Mouse (Mus musculus): ENCODE results near the gene Eif5. TPM values are rescaled to one million over a fixed set of nuclear protein-coding genes. Genes with fewer than 3 reads are reported as not detected.

Gene Eif5
- polyA plus RNA-seq, 1 experiment from 2014 or later: 549 TPM

GRCm38 (mm10) chr12:111535281-111535680 is 2.5 kb upstream of the Eif5 start:
- Histone ChIP-seq H3K9me3 (ENCODE audit: control insufficient read depth, low read length) (no peaks in the 10 kb centered on the region), H3K4me3 (replicated peaks; ENCODE audit: low read length) (no peak overlapping the region), H3K27ac (ENCODE audit: low read length) (no peak overlapping the region), H3K27me3 (replicated peaks; ENCODE audit: control insufficient read depth, insufficient read depth, low read length) (no peaks in the 10 kb centered on the region), H3K9ac (replicated peaks; ENCODE audit: low read depth, low read length) (no peak overlapping the region), H3K4me1 (replicated peaks; ENCODE audit: control insufficient read depth, insufficient read depth, low read length) (peaks cover 22% of the 10 kb centered on the region), H3K4me2 (ENCODE audit: low read length) (no peak overlapping the region), H3K36me3 (ENCODE audit: control insufficient read depth, insufficient read depth) (no peaks in the 10 kb centered on the region)
- ATAC-seq: no peak
- WGBS: 75% methylated on average over 6 of the region's 6 CpGs

- no peak overlapping the region for H3K4me3 ChIP-seq (replicated peaks; ENCODE audit: low read length)
- ATAC-seq: no peak
- H3K27ac ChIP-seq (ENCODE audit: low read length): no peak overlapping the region
- H3K9me3 ChIP-seq (ENCODE audit: control insufficient read depth, low read length): no peaks in the 10 kb centered on the region
- peaks cover 4% of the 10 kb centered on the region for H3K36me3 ChIP-seq (ENCODE audit: control insufficient read depth, insufficient read depth)
- H3K4me2 ChIP-seq (ENCODE audit: low read length): no peak overlapping the region
- 87% methylated on average over 5 of the region's 5 CpGs for WGBS
- no peak overlapping the region for H3K9ac ChIP-seq (replicated peaks; ENCODE audit: low read depth, low read length)
- peaks cover 25% of the 10 kb centered on the region for H3K4me1 ChIP-seq (replicated peaks; ENCODE audit: control insufficient read depth, insufficient read depth, low read length)
- no peaks in the 10 kb centered on the region for H3K27me3 ChIP-seq (replicated peaks; ENCODE audit: control insufficient read depth, insufficient read depth, low read length)
These were observed 2.1 kb upstream of the Eif5 start for GRCm38 (mm10) chr12:111535762-111536161.

- Histone ChIP-seq H3K4me2 (ENCODE audit: low read length) (peak overlapping the region; percentile 69), H3K9me3 (ENCODE audit: control insufficient read depth, low read length) (no peaks in the 10 kb centered on the region), H3K27me3 (replicated peaks; ENCODE audit: control insufficient read depth, insufficient read depth, low read length) (no peaks in the 10 kb centered on the region), H3K9ac (replicated peaks; ENCODE audit: low read depth, low read length) (peak overlapping the region; percentile 96), H3K36me3 (ENCODE audit: control insufficient read depth, insufficient read depth) (peaks cover 8% of the 10 kb centered on the region), H3K4me1 (replicated peaks; ENCODE audit: control insufficient read depth, insufficient read depth, low read length) (peaks cover 26% of the 10 kb centered on the region), H3K27ac (ENCODE audit: low read length) (no peak overlapping the region), H3K4me3 (replicated peaks; ENCODE audit: low read length) (peak overlapping the region; percentile 93)
- 16% methylated on average over 4 of the region's 4 CpGs for WGBS
- ATAC-seq: no peak
These were observed 1.1 kb upstream of the Eif5 start for GRCm38 (mm10) chr12:111536746-111537145.

DNA sequence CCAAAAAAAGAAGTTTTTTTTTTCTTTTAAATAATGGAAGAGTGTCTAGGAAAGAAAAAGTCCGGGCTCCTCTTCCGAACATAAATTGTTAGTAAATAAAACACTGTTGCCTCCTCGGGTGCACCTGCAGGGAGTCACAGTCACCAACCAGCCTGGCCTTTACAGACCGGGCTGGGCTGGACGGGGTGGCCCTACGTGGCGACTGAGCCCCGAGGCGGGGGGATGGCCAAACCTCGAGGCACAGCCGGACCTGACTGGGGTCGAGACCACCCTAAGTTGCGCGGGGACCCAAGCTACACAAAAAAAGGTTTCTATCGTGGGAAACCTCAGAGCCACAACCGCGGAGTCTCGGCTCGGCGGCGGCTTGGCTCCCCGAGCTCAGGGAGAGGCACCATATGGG is 475 bp upstream of the Eif5 start:
- no peaks in the 10 kb centered on the region for H3K27me3 ChIP-seq (replicated peaks; ENCODE audit: control insufficient read depth, insufficient read depth, low read length)
- under 1% methylated on average over 22 of the region's 22 CpGs for WGBS

DNA sequence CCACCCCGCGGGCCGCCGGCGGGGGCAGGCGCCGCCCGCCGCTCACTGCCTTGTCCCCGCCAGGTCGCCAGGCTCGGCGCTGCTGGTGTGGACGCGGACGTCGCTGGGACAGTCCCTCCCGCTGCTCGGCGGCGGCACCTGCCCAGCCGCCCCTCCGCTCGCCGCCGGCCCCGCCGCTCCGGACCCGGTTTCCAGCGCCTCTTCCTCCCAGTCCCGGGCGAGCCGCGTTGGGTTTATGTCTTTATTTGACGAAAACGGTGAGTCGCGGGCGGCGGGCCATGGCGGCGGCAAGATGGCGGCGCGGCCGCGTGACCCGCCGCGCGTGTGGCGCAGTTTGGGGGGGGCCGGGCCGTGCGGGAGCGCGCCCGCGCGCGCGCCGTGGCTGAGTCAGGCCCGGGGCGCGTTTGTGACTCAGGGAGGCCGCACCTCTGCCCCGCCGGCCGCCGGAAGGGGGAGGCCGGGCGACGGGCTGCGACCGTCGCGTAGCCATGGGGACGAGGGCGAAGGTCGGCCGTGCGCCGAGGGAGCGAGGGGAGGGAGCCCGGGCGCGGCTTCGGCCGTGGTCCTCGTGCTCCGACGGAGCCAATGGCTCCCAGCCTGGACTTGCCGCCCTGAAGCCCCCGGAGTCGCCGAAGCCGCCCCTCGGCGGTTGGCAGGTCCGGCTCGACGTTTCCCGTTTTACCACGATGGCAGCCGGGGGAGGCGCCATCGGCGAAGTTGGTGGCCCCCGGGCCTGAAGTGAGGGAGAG is 650 bp downstream of the Eif5 start:
- Histone ChIP-seq H3K27ac (ENCODE audit: low read length) (peak overlapping the region; percentile 97), H3K4me1 (replicated peaks; ENCODE audit: control insufficient read depth, insufficient read depth, low read length) (peaks cover 26% of the 10 kb centered on the region), H3K4me3 (replicated peaks; ENCODE audit: low read length) (peak overlapping the region; percentile 93), H3K27me3 (replicated peaks; ENCODE audit: control insufficient read depth, insufficient read depth, low read length) (no peaks in the 10 kb centered on the region), H3K4me2 (ENCODE audit: low read length) (peak overlapping the region; percentile 72), H3K9ac (replicated peaks; ENCODE audit: low read depth, low read length) (peak overlapping the region; percentile 95), H3K9me3 (ENCODE audit: control insufficient read depth, low read length) (no peaks in the 10 kb centered on the region), H3K36me3 (ENCODE audit: control insufficient read depth, insufficient read depth) (peaks cover 13% of the 10 kb centered on the region)
- under 1% methylated on average over 109 of the region's 111 CpGs for WGBS
- peak; percentile 45 for ATAC-seq

More for the DNA sequence above, 475 bp upstream of the Eif5 start:
- peak; percentile 19; the same call in 1 of the 2 replicates for ATAC-seq
- H3K27ac ChIP-seq (ENCODE audit: low read length): peak overlapping the region; percentile 90
- H3K4me1 ChIP-seq (replicated peaks; ENCODE audit: control insufficient read depth, insufficient read depth, low read length): peaks cover 26% of the 10 kb centered on the region
- peak overlapping the region; percentile 69 for H3K4me2 ChIP-seq (ENCODE audit: low read length)
- H3K9ac ChIP-seq (replicated peaks; ENCODE audit: low read depth, low read length): peak overlapping the region; percentile 96
- H3K36me3 ChIP-seq (ENCODE audit: control insufficient read depth, insufficient read depth): peaks cover 8% of the 10 kb centered on the region
- H3K4me3 ChIP-seq (replicated peaks; ENCODE audit: low read length): peak overlapping the region; percentile 93
- H3K9me3 ChIP-seq (ENCODE audit: control insufficient read depth, low read length): no peaks in the 10 kb centered on the region

DNA sequence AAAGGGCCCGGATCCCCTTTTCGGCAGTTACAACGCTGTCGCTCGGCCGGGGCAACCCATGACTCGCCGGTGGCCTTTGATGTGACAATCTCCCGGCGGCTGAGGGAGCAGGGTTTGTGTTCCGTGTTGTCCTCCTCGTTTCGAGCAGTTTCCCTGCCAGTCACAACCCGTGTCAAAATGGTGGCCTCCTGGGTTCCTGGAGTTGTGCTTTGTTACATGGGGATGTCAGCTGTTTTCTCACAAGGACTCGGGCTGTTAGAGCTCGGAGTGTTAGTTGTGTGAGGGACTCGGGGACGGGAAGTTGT is 1.2 kb downstream of the Eif5 start:
- ATAC-seq: no peak
- H3K4me3 ChIP-seq (replicated peaks; ENCODE audit: low read length): peak overlapping the region; percentile 93
- no peaks in the 10 kb centered on the region for H3K9me3 ChIP-seq (ENCODE audit: control insufficient read depth, low read length)
- peaks cover 18% of the 10 kb centered on the region for H3K36me3 ChIP-seq (ENCODE audit: control insufficient read depth, insufficient read depth)
- peaks cover 26% of the 10 kb centered on the region for H3K4me1 ChIP-seq (replicated peaks; ENCODE audit: control insufficient read depth, insufficient read depth, low read length)
- peak overlapping the region; percentile 97 for H3K27ac ChIP-seq (ENCODE audit: low read length)
- peak overlapping the region; percentile 72 for H3K4me2 ChIP-seq (ENCODE audit: low read length)
- under 1% methylated on average over 18 of the region's 18 CpGs for WGBS
- no peaks in the 10 kb centered on the region for H3K27me3 ChIP-seq (replicated peaks; ENCODE audit: control insufficient read depth, insufficient read depth, low read length)
- H3K9ac ChIP-seq (replicated peaks; ENCODE audit: low read depth, low read length): peak overlapping the region; percentile 95

DNA sequence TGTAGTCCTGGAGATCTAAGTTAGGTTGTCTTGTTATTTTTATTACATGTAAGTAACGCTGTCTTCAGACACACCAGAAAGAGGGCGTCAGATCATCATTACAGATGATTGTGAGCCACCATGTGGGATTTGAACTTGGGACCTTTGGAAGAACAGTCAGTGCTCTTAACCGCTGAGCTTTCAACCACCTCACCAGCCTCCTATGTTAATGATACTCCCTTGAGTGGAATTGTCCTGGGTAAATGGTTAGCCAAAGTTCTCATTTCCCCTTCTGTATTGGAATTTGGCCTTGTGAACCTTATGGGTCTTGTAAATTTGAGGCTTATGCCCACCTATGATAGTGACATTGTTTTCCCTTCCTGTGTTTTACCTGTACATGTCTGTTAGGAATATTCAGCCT is 9.3 kb downstream of the Eif5 start:
- no peak overlapping the region for H3K27ac ChIP-seq (ENCODE audit: low read length)
- H3K4me2 ChIP-seq (ENCODE audit: low read length): no peak overlapping the region
- no peak overlapping the region for H3K4me3 ChIP-seq (replicated peaks; ENCODE audit: low read length)
- 95% methylated on average over 3 of the region's 3 CpGs for WGBS
- no peaks in the 10 kb centered on the region for H3K27me3 ChIP-seq (replicated peaks; ENCODE audit: control insufficient read depth, insufficient read depth, low read length)
- no peaks in the 10 kb centered on the region for H3K9me3 ChIP-seq (ENCODE audit: control insufficient read depth, low read length)
- H3K36me3 ChIP-seq (ENCODE audit: control insufficient read depth, insufficient read depth): peaks cover 26% of the 10 kb centered on the region
- no peaks in the 10 kb centered on the region for H3K4me1 ChIP-seq (replicated peaks; ENCODE audit: control insufficient read depth, insufficient read depth, low read length)
- ATAC-seq: no peak
- no peak overlapping the region for H3K9ac ChIP-seq (replicated peaks; ENCODE audit: low read depth, low read length)

- Histone ChIP-seq H3K4me1 (replicated peaks; ENCODE audit: control insufficient read depth, insufficient read depth, low read length) (no peaks in the 10 kb centered on the region), H3K27me3 (replicated peaks; ENCODE audit: control insufficient read depth, insufficient read depth, low read length) (no peaks in the 10 kb centered on the region), H3K36me3 (ENCODE audit: control insufficient read depth, insufficient read depth) (peaks cover 20% of the 10 kb centered on the region), H3K27ac (ENCODE audit: low read length) (no peak overlapping the region), H3K9me3 (ENCODE audit: control insufficient read depth, low read length) (no peaks in the 10 kb centered on the region), H3K4me2 (ENCODE audit: low read length) (no peak overlapping the region), H3K4me3 (replicated peaks; ENCODE audit: low read length) (no peak overlapping the region), H3K9ac (replicated peaks; ENCODE audit: low read depth, low read length) (no peak overlapping the region)
- ATAC-seq: no peak
- WGBS: 59% methylated on average over 2 of the region's 2 CpGs
These were observed 10.9 kb downstream of the Eif5 start for GRCm38 (mm10) chr12:111548555-111549289.

DNA sequence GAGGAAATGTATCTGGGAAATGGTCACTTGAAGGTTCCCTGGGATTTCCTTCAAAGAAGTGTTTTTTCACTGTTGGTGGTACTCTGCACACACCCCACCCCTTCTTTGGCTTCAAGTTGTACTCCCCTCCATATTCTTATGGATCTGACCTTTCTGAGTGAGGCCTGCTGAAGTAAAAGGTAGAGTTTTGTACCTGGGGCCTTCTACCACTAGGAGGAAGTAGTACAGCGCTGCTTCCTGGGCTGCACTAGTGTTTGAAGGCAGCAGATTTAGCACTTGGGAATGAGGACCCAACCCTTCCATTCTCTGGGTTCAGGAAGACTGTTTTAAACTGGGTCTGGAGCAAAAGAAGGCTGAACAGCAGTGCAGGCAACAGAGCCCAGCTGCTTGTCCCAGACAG is 12.9 kb downstream of the Eif5 start:
- 57% methylated on average over 1 of the region's 1 CpGs for WGBS
- H3K4me1 ChIP-seq (replicated peaks; ENCODE audit: control insufficient read depth, insufficient read depth, low read length): no peaks in the 10 kb centered on the region
- H3K36me3 ChIP-seq (ENCODE audit: control insufficient read depth, insufficient read depth): peaks cover 11% of the 10 kb centered on the region
- H3K9ac ChIP-seq (replicated peaks; ENCODE audit: low read depth, low read length): no peak overlapping the region
- no peak overlapping the region for H3K4me2 ChIP-seq (ENCODE audit: low read length)
- no peaks in the 10 kb centered on the region for H3K27me3 ChIP-seq (replicated peaks; ENCODE audit: control insufficient read depth, insufficient read depth, low read length)
- no peaks in the 10 kb centered on the region for H3K9me3 ChIP-seq (ENCODE audit: control insufficient read depth, low read length)
- no peak overlapping the region for H3K27ac ChIP-seq (ENCODE audit: low read length)
- ATAC-seq: no peak
- no peak overlapping the region for H3K4me3 ChIP-seq (replicated peaks; ENCODE audit: low read length)

Data from forebrain, embryonic 16.5 days (tissue).